24 mouse cellular contexts compared by ENCODE assay signal in the genomic region with DNA sequence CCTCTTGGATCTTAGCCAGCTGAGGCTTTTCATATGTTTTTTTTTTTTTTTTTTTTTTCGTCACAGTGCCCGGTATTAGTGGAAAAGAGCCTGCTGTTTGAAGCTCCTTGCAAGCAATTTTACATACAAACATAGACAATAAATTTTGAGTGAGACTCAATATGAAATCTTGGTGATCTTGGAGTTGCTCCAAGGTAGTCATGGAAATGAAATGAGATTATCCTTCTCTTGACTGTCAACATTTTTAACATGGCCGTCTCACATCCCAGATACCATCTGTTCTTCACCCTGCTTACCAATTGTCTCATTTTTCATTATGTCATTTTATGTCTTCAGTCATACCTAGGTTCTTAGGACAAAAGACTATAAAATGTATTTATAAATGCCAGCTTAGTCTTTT.
DNase-seq lines count a peak whose midpoint lies in the region; ATAC-seq and TF ChIP-seq lines count a peak whose summit lies in the region.
"Had no signal": no experiment of that assay in that cellular context is flagged by ENCODE, and none has a peak within 500 bp of the region (broad histone marks: within the 10 kb centered on the region; RNA-seq: fewer than 3 reads in every experiment).

No protein-coding gene starts in this region.

- H3K27ac ChIP-seq in forebrain, embryonic 13.5 days: no peak overlapping the region
- no peak overlapping the region for H3K27ac ChIP-seq in forebrain, embryonic 12.5 days
- no peak overlapping the region for H3K27ac ChIP-seq in layer of hippocampus, adult 2 months
- no peak overlapping the region for H3K27ac ChIP-seq in hindbrain, postnatal 0 days
- H3K27ac ChIP-seq: embryonic facial prominence, embryonic 13.5 days; heart, embryonic 15.5 days; limb, embryonic 13.5 days; liver, embryonic 13.5 days; midbrain, embryonic 12.5 days; neural tube, embryonic 12.5 days had no signal

- H3K4me2 ChIP-seq in forebrain, embryonic 13.5 days: no peak overlapping the region
- H3K4me2 ChIP-seq in forebrain, embryonic 12.5 days: no peak overlapping the region
- no peak overlapping the region for H3K4me2 ChIP-seq in hindbrain, postnatal 0 days (ENCODE audit: low read depth, low read length)
- H3K4me2 ChIP-seq: embryonic facial prominence, embryonic 13.5 days; heart, embryonic 15.5 days; limb, embryonic 13.5 days; liver, embryonic 13.5 days; midbrain, embryonic 12.5 days; neural tube, embryonic 12.5 days had no signal

- no peak for TF ChIP-seq POLR2A in brain, embryonic 14.5 days (IDR thresholded peaks at IDR 0.05; ENCODE audit: borderline replicate concordance, extremely low read depth, insufficient read depth, insufficient read length, poor library complexity, severe bottlenecking)

- no peaks in the 10 kb centered on the region for H3K9me3 ChIP-seq in forebrain, embryonic 13.5 days (replicated peaks)
- H3K9me3 ChIP-seq in forebrain, embryonic 12.5 days: no peaks in the 10 kb centered on the region
- no peaks in the 10 kb centered on the region for H3K9me3 ChIP-seq in hindbrain, postnatal 0 days (ENCODE audit: low read length)
- H3K9me3 ChIP-seq: embryonic facial prominence, embryonic 13.5 days; heart, embryonic 15.5 days; limb, embryonic 13.5 days; liver, embryonic 13.5 days; midbrain, embryonic 12.5 days; neural tube, embryonic 12.5 days had no signal

- H3K4me1 ChIP-seq in forebrain, embryonic 13.5 days: no peaks in the 10 kb centered on the region
- H3K4me1 ChIP-seq in forebrain, embryonic 12.5 days: no peaks in the 10 kb centered on the region
- H3K4me1 ChIP-seq in hindbrain, postnatal 0 days (ENCODE audit: insufficient read depth, low read length): no peaks in the 10 kb centered on the region
- H3K4me1 ChIP-seq: embryonic facial prominence, embryonic 13.5 days; heart, embryonic 15.5 days; limb, embryonic 13.5 days; liver, embryonic 13.5 days; midbrain, embryonic 12.5 days; neural tube, embryonic 12.5 days had no signal

- WGBS in forebrain, embryonic 13.5 days: 58% methylated on average over 3 of the region's 3 CpGs
- WGBS in forebrain, embryonic 12.5 days: 66% methylated on average over 3 of the region's 3 CpGs
- WGBS in hindbrain, postnatal 0 days: 33% methylated on average over 3 of the region's 3 CpGs

- peak; percentile 9 to 15 for DNase-seq in layer of hippocampus, adult 2 months (ENCODE audit: low spot score in 2 of 2)
- DNase-seq in layer of hippocampus, postnatal 36 days: no peak
- peak; percentile 77 for DNase-seq in brain, embryonic 14.5 days (ENCODE audit: low read depth)
- DNase-seq in hindbrain, postnatal 0 days (ENCODE audit: low spot score): peak; percentile 78
- no peak for DNase-seq in embryo, embryonic 10 days (ENCODE audit: low spot score)
- DNase-seq: adrenal gland, adult 2 months; cerebellum, adult 9-10 months; kidney, adult 9 months; kidney, postnatal 14 days; liver, embryonic 13.5 days; lung, adult 2 months; lung, postnatal 14 days; right cerebral cortex, postnatal 25 days; spleen, adult 18-20 months; thymus, postnatal 14 days had no signal

- peak; percentile 59; the same call in 1 of the 2 replicates for ATAC-seq in forebrain, embryonic 13.5 days
- ATAC-seq in forebrain, embryonic 12.5 days (ENCODE audit: low FRiP score): no peak
- ATAC-seq in hindbrain, postnatal 0 days: peak; percentile 70; the same call in 1 of the 2 replicates
- ATAC-seq: intestine, embryonic 16.5 days; Patski had no signal

- no peaks in the 10 kb centered on the region for H3K36me3 ChIP-seq in forebrain, embryonic 13.5 days (ENCODE audit: poor library complexity, severe bottlenecking)
- H3K36me3 ChIP-seq in forebrain, embryonic 12.5 days (replicated peaks): no peaks in the 10 kb centered on the region
- no peaks in the 10 kb centered on the region for H3K36me3 ChIP-seq in hindbrain, postnatal 0 days (ENCODE audit: insufficient read depth, low read length)
- H3K36me3 ChIP-seq: embryonic facial prominence, embryonic 13.5 days; heart, embryonic 15.5 days; limb, embryonic 13.5 days; liver, embryonic 13.5 days; midbrain, embryonic 12.5 days; neural tube, embryonic 12.5 days had no signal

- no peak overlapping the region for H3K4me3 ChIP-seq in forebrain, embryonic 13.5 days
- H3K4me3 ChIP-seq in forebrain, embryonic 12.5 days (replicated peaks): no peak overlapping the region
- no peak overlapping the region for H3K4me3 ChIP-seq in layer of hippocampus, adult 2 months
- H3K4me3 ChIP-seq in hindbrain, postnatal 0 days (ENCODE audit: low read length): no peak overlapping the region
- H3K4me3 ChIP-seq: embryonic facial prominence, embryonic 13.5 days; heart, embryonic 15.5 days; limb, embryonic 13.5 days; liver, embryonic 13.5 days; midbrain, embryonic 12.5 days; neural tube, embryonic 12.5 days had no signal

- no peak overlapping the region for H3K9ac ChIP-seq in forebrain, embryonic 13.5 days
- no peak overlapping the region for H3K9ac ChIP-seq in forebrain, embryonic 12.5 days
- no peak overlapping the region for H3K9ac ChIP-seq in hindbrain, postnatal 0 days (replicated peaks; ENCODE audit: low read length)
- H3K9ac ChIP-seq: embryonic facial prominence, embryonic 13.5 days; heart, embryonic 15.5 days; limb, embryonic 13.5 days; liver, embryonic 13.5 days; midbrain, embryonic 12.5 days; neural tube, embryonic 12.5 days had no signal

- H3K27me3 ChIP-seq in forebrain, embryonic 13.5 days: no peaks in the 10 kb centered on the region
- H3K27me3 ChIP-seq in forebrain, embryonic 12.5 days: no peaks in the 10 kb centered on the region
- no peaks in the 10 kb centered on the region for H3K27me3 ChIP-seq in hindbrain, postnatal 0 days (ENCODE audit: insufficient read depth, low read length)
- H3K27me3 ChIP-seq: embryonic facial prominence, embryonic 13.5 days; heart, embryonic 15.5 days; limb, embryonic 13.5 days; liver, embryonic 13.5 days; midbrain, embryonic 12.5 days; neural tube, embryonic 12.5 days; Patski had no signal

- no peak for TF ChIP-seq CTCF in layer of hippocampus, adult 2 months (conservative IDR thresholded peaks at IDR 0.05)
- TF ChIP-seq CTCF in brain, embryonic 14.5 days (IDR thresholded peaks at IDR 0.05; ENCODE audit: borderline replicate concordance, extremely low read depth, insufficient read depth, insufficient read length): no peak
- TF ChIP-seq CTCF in hindbrain, postnatal 0 days (IDR thresholded peaks at IDR 0.05; ENCODE audit: low read depth): no peak

Comparison
In these comparisons a context has a peak if more than half of its experiments do, and no peak if none do; other contexts are left out.
1. DNase-seq: peak in layer of hippocampus, adult 2 months (2 of 2), brain, embryonic 14.5 days (single experiment) and hindbrain, postnatal 0 days (single experiment); none in layer of hippocampus, postnatal 36 days (0 of 2) and embryo, embryonic 10 days (single experiment).